Mouse (Mus musculus): ENCODE data around the gene BC004004.
A peak's percentile ranks its signal among the peaks of the same experiment; 100 is the strongest.

The BC004004 gene

DNA sequence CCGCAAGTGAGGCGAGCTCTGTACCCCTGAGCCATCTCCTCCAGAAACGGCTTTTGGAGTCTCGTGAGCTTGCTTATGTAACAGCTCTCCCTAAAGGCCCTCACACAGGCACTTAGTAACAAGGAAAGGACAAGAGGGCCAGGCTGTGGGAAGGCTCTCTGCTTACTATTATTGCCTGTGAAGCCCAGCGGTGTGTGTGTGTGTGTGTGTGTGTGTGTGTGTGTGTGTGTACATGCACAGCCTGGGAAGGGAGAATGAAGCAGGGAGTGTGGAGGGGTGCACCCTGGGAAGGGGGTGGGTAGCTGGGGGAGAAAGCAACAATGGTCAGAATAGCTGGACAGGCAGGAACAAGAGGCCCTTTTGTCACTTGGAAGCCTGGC is 86.9 kb downstream of the BC004004 start:
- DNase-seq: no peak

GRCm38 (mm10) chr17:29355841-29356478 is 87.4 kb downstream of the BC004004 start:
- no peak for DNase-seq

GRCm38 (mm10) chr17:29356479-29356856 is 87.9 kb downstream of the BC004004 start:
- no peak for DNase-seq

DNA sequence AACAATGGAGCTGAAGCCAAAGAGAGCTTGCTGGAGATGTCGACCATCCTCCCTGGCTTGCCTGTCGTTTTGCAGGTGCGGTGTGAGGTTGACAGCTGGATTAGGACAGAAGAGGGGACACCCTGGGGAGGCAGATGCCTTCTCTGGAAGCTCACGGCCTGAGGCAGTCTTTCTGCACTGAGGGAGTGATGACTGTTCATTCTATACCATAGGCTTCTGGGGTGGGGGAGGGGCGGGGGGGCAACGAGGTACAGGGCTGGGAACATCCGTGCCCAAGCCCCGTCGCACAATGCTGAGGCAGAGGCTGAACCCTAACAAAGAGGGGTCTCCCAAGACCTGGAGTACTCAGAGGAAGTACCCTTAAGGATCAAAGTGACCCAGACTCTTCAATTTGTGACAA is 88.3 kb downstream of the BC004004 start:
- DNase-seq: no peak

DNA sequence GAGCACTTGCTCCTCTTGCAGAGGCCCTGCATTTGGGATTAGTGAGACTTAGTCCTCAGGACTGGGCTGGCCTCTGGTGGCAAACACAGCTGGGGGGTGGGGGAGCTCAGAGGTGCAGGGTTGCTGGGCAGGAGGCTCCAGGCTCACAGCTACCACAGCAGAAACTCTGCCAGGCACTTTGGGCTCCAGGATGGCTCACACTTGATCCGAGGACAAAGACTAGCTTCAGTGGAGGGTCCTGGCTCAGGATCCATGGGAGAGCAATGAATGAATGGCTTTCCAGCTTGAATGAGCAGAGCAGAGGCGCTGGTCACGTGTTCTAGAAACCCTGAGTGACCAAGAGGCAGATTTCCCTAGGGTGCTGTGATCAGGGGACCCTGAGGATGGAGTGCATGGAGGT is 90.3 kb downstream of the BC004004 start:
- no peak for DNase-seq

- no peak for DNase-seq
Measured at GRCm38 (mm10) chr17:29360761-29361221, 92.2 kb downstream of the BC004004 start, which contains the start of gene Fgd2. Gene Fgd2 (plus strand): TSS chr17:29360914.

GRCm38 (mm10) chr17:29361982-29362691 is 93.5 kb downstream of the BC004004 start:
- DNase-seq: peak; percentile 63

DNA sequence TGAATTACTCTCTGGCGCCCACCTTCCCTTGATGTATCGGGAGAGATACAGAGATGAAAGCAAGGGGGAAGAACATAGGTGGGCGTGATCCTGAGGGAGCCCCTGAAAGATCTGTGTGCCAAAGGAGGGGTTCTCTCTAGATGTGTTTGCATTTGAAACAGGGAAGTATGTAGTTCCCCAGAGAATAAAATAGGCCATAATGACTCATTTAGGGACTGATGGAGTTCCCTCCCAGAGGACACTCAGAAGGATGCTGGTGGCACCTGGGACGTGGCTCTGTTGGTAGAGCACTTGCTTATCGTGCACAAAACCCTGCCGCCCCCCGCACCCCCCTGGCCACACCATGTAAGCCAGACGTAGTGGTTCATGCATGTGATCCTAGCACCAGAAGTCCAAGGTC is 94.5 kb downstream of the BC004004 start:
- no peak for DNase-seq
